Mouse (Mus musculus): ENCODE data around the gene Npas3. TPM values are rescaled to one million over a fixed set of nuclear protein-coding genes. Genes with fewer than 3 reads are reported as not detected.

Npas3 gene
- polyA plus RNA-seq, 1 experiment, result 0.04 TPM

DNA sequence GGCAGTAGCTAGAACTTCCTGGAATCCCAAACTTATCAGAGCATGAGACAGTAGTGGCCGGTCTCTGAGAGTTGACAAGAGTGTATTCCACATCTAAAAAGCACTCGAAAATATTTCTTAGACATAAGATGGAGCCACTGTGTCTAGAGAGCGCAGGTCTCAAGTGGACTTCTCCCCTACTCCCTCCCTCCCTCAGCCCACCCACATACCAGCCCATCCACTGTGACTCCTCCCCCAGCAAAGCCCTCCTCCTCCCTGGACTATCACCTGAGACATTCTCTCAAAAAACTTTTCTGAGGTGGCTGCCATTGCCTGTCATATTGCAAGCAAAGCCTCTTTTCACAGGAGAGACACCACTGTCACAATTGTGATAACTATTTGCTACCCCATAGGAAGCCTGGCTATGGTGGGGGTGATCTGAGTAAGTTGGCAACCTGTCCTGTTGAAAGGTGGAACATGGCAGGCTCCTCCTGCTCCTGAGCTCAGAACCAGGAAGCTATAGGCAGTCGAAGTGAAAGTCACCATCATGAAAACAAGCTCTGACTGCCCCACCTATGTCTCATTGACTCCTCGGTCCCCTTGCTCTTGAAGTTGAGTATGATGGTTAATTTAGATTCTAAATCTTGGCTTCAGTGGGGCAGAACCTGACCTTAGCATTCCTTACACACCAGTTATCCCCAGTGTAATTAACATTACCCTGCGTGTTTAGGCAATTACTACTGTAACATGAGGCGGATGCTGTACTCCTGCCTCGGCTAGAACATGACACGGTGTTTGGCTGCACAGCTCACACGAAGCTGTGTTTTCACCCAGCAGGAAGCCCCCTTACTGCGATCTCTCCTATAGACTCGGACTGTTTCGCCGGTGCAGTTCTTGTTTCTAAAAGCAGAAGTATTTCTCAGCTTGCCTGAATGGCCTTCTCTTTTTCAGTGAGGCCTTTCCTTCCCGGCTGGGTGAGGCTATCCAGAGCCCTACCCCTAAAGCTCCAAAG, 751.5 kb downstream of the Npas3 start:
- no peak overlapping the region for H3K4me3 ChIP-seq (ENCODE audit: control insufficient read depth, insufficient read depth, low read length)
- no peak for DNase-seq
- TF ChIP-seq CTCF (IDR thresholded peaks at IDR 0.05; ENCODE audit: borderline replicate concordance, control insufficient read depth, extremely low read depth, insufficient read depth, low read length, poor library complexity), result no peak
- TF ChIP-seq POLR2A (IDR thresholded peaks at IDR 0.05; ENCODE audit: control insufficient read depth, extremely low read depth, insufficient read depth, low read length, poor library complexity), result no peak
- no peak overlapping the region for H3K27ac ChIP-seq (ENCODE audit: control insufficient read depth, insufficient read depth, low read length)
- WGBS, result 30% methylated on average over 15 of the region's 15 CpGs
- H3K27me3 ChIP-seq (ENCODE audit: control insufficient read depth, insufficient read depth, low read length), result no peaks in the 10 kb centered on the region
- H3K36me3 ChIP-seq (ENCODE audit: control insufficient read depth, insufficient read depth, low read length), result no peaks in the 10 kb centered on the region
- H3K4me1 ChIP-seq (replicated peaks; ENCODE audit: control insufficient read depth, insufficient read depth, low read length), result no peaks in the 10 kb centered on the region

DNA sequence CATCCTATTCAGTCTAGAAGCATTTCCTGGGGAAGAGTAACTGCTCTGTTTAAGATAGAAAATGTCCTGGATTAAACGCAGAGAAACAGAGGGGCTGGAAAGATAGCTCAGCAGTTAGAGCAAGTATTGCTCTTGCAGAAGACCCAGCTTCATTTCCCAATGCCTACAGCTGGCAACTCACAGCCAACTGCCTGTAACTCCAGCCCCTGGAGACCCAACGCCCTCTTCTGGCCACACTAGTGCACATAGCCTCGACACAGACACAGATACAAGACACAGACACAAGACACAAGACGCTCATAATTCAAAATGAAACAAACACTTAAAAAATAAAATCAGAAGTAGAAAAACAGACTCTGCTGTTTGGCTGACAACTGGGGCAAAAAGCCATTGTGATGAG, 754.0 kb downstream of the Npas3 start:
- no peak overlapping the region for H3K4me3 ChIP-seq (ENCODE audit: control insufficient read depth, insufficient read depth, low read length)
- H3K4me1 ChIP-seq (replicated peaks; ENCODE audit: control insufficient read depth, insufficient read depth, low read length), result no peaks in the 10 kb centered on the region
- no peaks in the 10 kb centered on the region for H3K27me3 ChIP-seq (ENCODE audit: control insufficient read depth, insufficient read depth, low read length)
- H3K27ac ChIP-seq (ENCODE audit: control insufficient read depth, insufficient read depth, low read length), result no peak overlapping the region
- TF ChIP-seq POLR2A (IDR thresholded peaks at IDR 0.05; ENCODE audit: control insufficient read depth, extremely low read depth, insufficient read depth, low read length, poor library complexity), result no peak
- no peak for TF ChIP-seq CTCF (IDR thresholded peaks at IDR 0.05; ENCODE audit: borderline replicate concordance, control insufficient read depth, extremely low read depth, insufficient read depth, low read length, poor library complexity)
- H3K36me3 ChIP-seq (ENCODE audit: control insufficient read depth, insufficient read depth, low read length), result no peaks in the 10 kb centered on the region
- 83% methylated on average over 4 of the region's 4 CpGs for WGBS
- no peak for DNase-seq

- Histone ChIP-seq H3K4me1 (replicated peaks; ENCODE audit: control insufficient read depth, insufficient read depth, low read length) (no peaks in the 10 kb centered on the region), H3K4me3 (ENCODE audit: control insufficient read depth, insufficient read depth, low read length) (no peak overlapping the region), H3K36me3 (ENCODE audit: control insufficient read depth, insufficient read depth, low read length) (no peaks in the 10 kb centered on the region), H3K27ac (ENCODE audit: control insufficient read depth, insufficient read depth, low read length) (no peak overlapping the region), H3K27me3 (ENCODE audit: control insufficient read depth, insufficient read depth, low read length) (no peaks in the 10 kb centered on the region)
- 87% methylated on average over 8 of the region's 8 CpGs for WGBS
- no peak for DNase-seq
- TF ChIP-seq POLR2A (IDR thresholded peaks at IDR 0.05; ENCODE audit: control insufficient read depth, extremely low read depth, insufficient read depth, low read length, poor library complexity), result no peak
- TF ChIP-seq CTCF (IDR thresholded peaks at IDR 0.05; ENCODE audit: borderline replicate concordance, control insufficient read depth, extremely low read depth, insufficient read depth, low read length, poor library complexity), result no peak
Measured at GRCm38 (mm10) chr12:54004606-54005005, 756.1 kb downstream of the Npas3 start.

- no peak overlapping the region for H3K27ac ChIP-seq (ENCODE audit: control insufficient read depth, insufficient read depth, low read length)
- WGBS, result 74% methylated on average over 4 of the region's 4 CpGs
- no peaks in the 10 kb centered on the region for H3K36me3 ChIP-seq (ENCODE audit: control insufficient read depth, insufficient read depth, low read length)
- H3K4me1 ChIP-seq (replicated peaks; ENCODE audit: control insufficient read depth, insufficient read depth, low read length), result no peaks in the 10 kb centered on the region
- no peak for DNase-seq
- no peak for TF ChIP-seq CTCF (IDR thresholded peaks at IDR 0.05; ENCODE audit: borderline replicate concordance, control insufficient read depth, extremely low read depth, insufficient read depth, low read length, poor library complexity)
- TF ChIP-seq POLR2A (IDR thresholded peaks at IDR 0.05; ENCODE audit: control insufficient read depth, extremely low read depth, insufficient read depth, low read length, poor library complexity), result no peak
- H3K27me3 ChIP-seq (ENCODE audit: control insufficient read depth, insufficient read depth, low read length), result no peaks in the 10 kb centered on the region
- no peak overlapping the region for H3K4me3 ChIP-seq (ENCODE audit: control insufficient read depth, insufficient read depth, low read length)
Measured at GRCm38 (mm10) chr12:54005546-54005945, 757.1 kb downstream of the Npas3 start.

GRCm38 (mm10) chr12:54015304-54015703, 766.8 kb downstream of the Npas3 start:
- no peak overlapping the region for H3K27ac ChIP-seq (ENCODE audit: control insufficient read depth, insufficient read depth, low read length)
- H3K4me3 ChIP-seq (ENCODE audit: control insufficient read depth, insufficient read depth, low read length), result no peak overlapping the region
- H3K4me1 ChIP-seq (replicated peaks; ENCODE audit: control insufficient read depth, insufficient read depth, low read length), result no peaks in the 10 kb centered on the region
- H3K27me3 ChIP-seq (ENCODE audit: control insufficient read depth, insufficient read depth, low read length), result no peaks in the 10 kb centered on the region
- H3K36me3 ChIP-seq (ENCODE audit: control insufficient read depth, insufficient read depth, low read length), result no peaks in the 10 kb centered on the region
- no peak for DNase-seq
- TF ChIP-seq POLR2A (IDR thresholded peaks at IDR 0.05; ENCODE audit: control insufficient read depth, extremely low read depth, insufficient read depth, low read length, poor library complexity), result no peak
- TF ChIP-seq CTCF (IDR thresholded peaks at IDR 0.05; ENCODE audit: borderline replicate concordance, control insufficient read depth, extremely low read depth, insufficient read depth, low read length, poor library complexity), result no peak

DNA sequence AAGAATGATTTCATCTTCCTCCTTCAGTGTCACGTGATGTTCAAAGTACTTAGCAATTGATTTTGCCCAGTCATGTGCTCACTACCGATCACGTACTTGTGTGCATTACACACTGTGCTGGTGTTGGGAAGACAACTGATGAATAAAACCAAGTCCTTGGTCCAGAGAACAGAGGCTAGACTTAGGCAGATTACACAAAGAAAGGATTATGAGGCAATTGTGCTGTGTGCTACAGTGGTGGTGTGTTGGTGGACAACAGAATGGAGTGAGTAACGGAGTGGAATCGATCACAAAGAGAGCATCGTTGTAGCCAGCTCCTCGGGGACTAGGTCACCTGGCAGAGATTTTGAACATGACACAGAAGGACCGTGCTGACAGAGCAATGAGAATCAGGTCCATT, 769.5 kb downstream of the Npas3 start:
- TF ChIP-seq POLR2A (IDR thresholded peaks at IDR 0.05; ENCODE audit: control insufficient read depth, extremely low read depth, insufficient read depth, low read length, poor library complexity), result no peak
- no peak for TF ChIP-seq CTCF (IDR thresholded peaks at IDR 0.05; ENCODE audit: borderline replicate concordance, control insufficient read depth, extremely low read depth, insufficient read depth, low read length, poor library complexity)
- 92% methylated on average over 8 of the region's 8 CpGs for WGBS
- DNase-seq, result no peak

More for the DNA sequence above, 769.5 kb downstream of the Npas3 start:
- no peaks in the 10 kb centered on the region for H3K36me3 ChIP-seq (ENCODE audit: control insufficient read depth, insufficient read depth, low read length)
- H3K27me3 ChIP-seq (ENCODE audit: control insufficient read depth, insufficient read depth, low read length), result no peaks in the 10 kb centered on the region
- H3K27ac ChIP-seq (ENCODE audit: control insufficient read depth, insufficient read depth, low read length), result no peak overlapping the region
- H3K4me3 ChIP-seq (ENCODE audit: control insufficient read depth, insufficient read depth, low read length), result no peak overlapping the region
- H3K4me1 ChIP-seq (replicated peaks; ENCODE audit: control insufficient read depth, insufficient read depth, low read length), result no peaks in the 10 kb centered on the region
